9 mouse cellular contexts compared by ENCODE assay signal in the genomic region with DNA sequence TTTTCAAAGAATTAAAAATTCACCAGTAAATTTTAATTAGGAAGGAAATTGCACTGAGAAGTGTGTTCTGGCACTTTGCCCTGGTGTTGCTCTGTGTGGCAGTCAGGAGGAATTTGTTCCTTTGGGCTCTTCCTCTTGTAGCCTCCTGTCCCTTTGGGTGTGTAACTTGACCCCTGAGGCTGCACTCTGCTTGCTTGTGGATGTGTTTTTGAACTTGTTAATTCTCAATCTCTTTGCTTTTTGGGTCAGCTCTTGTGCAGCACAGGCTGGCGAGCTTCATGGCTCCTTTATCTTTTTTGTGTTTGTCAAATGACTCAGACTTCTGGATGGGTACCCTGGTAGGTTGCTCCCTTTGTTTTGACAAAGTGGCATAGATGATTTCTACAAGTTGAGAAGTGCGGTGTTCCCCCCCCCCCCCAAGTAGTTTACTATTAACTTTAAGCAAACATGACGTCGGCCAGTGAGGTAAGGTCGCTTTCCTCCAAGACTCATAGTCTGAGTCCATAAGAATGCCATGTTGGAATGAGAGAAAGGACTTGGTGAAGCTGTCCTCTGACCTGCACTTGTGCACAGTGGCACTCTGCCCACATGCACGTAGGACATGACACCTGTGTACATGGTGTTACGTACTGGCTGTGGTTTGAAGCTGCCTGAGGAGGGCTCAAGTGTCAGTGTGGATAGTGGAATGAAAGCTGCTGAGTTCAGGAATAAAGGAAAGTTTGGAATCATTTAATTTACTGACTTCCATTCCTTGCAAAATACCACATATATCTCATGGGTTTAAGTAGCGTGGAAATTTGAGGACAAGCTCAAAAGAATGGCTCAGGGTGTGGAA. TPM values are rescaled to one million over a fixed set of nuclear protein-coding genes. Genes with fewer than 3 reads are reported as not detected.
DNase-seq lines count a peak whose midpoint lies in the region; ATAC-seq and TF ChIP-seq lines count a peak whose summit lies in the region.
"Had no signal": no experiment of that assay in that cellular context is flagged by ENCODE, and none has a peak within 500 bp of the region (broad histone marks: within the 10 kb centered on the region; RNA-seq: fewer than 3 reads in every experiment).

No protein-coding gene starts in this region.

- no peak for TF ChIP-seq CTCF in heart, adult 2 months (IDR thresholded peaks at IDR 0.05)
- no peak for TF ChIP-seq CTCF in brain, embryonic 14.5 days (IDR thresholded peaks at IDR 0.05; ENCODE audit: borderline replicate concordance, extremely low read depth, insufficient read depth, insufficient read length)

- no peak overlapping the region for H3K9ac ChIP-seq in heart, adult 2 months (ENCODE audit: low read depth, low read length)
- no peak overlapping the region for H3K9ac ChIP-seq in kidney, embryonic 14.5 days (ENCODE audit: low read depth, low read length)
- H3K9ac ChIP-seq: neural tube, embryonic 13.5 days had no signal

- no peak overlapping the region for H3K4me3 ChIP-seq in heart, adult 2 months
- no peak overlapping the region for H3K4me3 ChIP-seq in heart, embryonic 10.5 days
- H3K4me3 ChIP-seq in kidney, embryonic 14.5 days (ENCODE audit: low read length) = no peak overlapping the region
- H3K4me3 ChIP-seq: neural tube, embryonic 13.5 days had no signal

- ATAC-seq in kidney, embryonic 14.5 days (ENCODE audit: low FRiP score, low TSS enrichment) = peak; percentile 69
- peak; percentile 38; the same call in 1 of the 2 replicates for ATAC-seq in megakaryocyte progenitor cell, adult 5-6 weeks (replicated peaks; ENCODE audit: poor library complexity)

- H3K4me2 ChIP-seq in kidney, embryonic 14.5 days (replicated peaks; ENCODE audit: low read depth, low read length) = no peak overlapping the region; the same call in 1 of the 2 replicates
- H3K4me2 ChIP-seq: neural tube, embryonic 13.5 days had no signal

- no peak for TF ChIP-seq EP300 in heart, adult 2 months (IDR thresholded peaks at IDR 0.05; ENCODE audit: insufficient read depth, low read depth, low read length)

- TF ChIP-seq POLR2A in heart, adult 2 months (IDR thresholded peaks at IDR 0.05; ENCODE audit: insufficient read depth, low read depth, low read length) = no peak
- no peak for TF ChIP-seq POLR2A in brain, embryonic 14.5 days (IDR thresholded peaks at IDR 0.05; ENCODE audit: borderline replicate concordance, extremely low read depth, insufficient read depth, insufficient read length, poor library complexity, severe bottlenecking)

- peak in 1 of 2 experiments; percentile 37 for DNase-seq in heart, adult 2 months
- no peak for DNase-seq in heart, embryonic 10.5 days (ENCODE audit: low spot score)
- DNase-seq in brain, embryonic 14.5 days (ENCODE audit: low read depth) = peak; percentile 34
- DNase-seq in right cerebral cortex, postnatal 25 days = no peak
- no peak for DNase-seq in thymus, postnatal 4 days
- no peak for DNase-seq in left cerebral cortex, adult 18-20 months (ENCODE audit: low spot score in 2 of 2)

- H3K9me3 ChIP-seq in heart, embryonic 10.5 days = no peaks in the 10 kb centered on the region
- no peaks in the 10 kb centered on the region for H3K9me3 ChIP-seq in kidney, embryonic 14.5 days (ENCODE audit: control insufficient read depth, low read length)
- H3K9me3 ChIP-seq: neural tube, embryonic 13.5 days had no signal

- no peaks in the 10 kb centered on the region for H3K27me3 ChIP-seq in heart, adult 2 months (ENCODE audit: control insufficient read depth, insufficient read depth, low read length)
- H3K27me3 ChIP-seq in heart, embryonic 10.5 days (ENCODE audit: insufficient read depth, poor library complexity, severe bottlenecking) = no peaks in the 10 kb centered on the region
- no peaks in the 10 kb centered on the region for H3K27me3 ChIP-seq in kidney, embryonic 14.5 days (ENCODE audit: control insufficient read depth, insufficient read depth, low read length)
- H3K27me3 ChIP-seq: neural tube, embryonic 13.5 days had no signal

- peaks cover 15% of the 10 kb centered on the region for H3K36me3 ChIP-seq in heart, adult 2 months (ENCODE audit: control insufficient read depth, insufficient read depth, low read length)
- H3K36me3 ChIP-seq in heart, embryonic 10.5 days = no peaks in the 10 kb centered on the region
- H3K36me3 ChIP-seq in kidney, embryonic 14.5 days (ENCODE audit: control insufficient read depth, insufficient read depth, low read length) = no peaks in the 10 kb centered on the region
- H3K36me3 ChIP-seq: neural tube, embryonic 13.5 days had no signal

- peaks cover 23% of the 10 kb centered on the region for H3K4me1 ChIP-seq in heart, adult 2 months (ENCODE audit: control insufficient read depth, insufficient read depth, low read length)
- H3K4me1 ChIP-seq in heart, embryonic 10.5 days = peaks cover 45% of the 10 kb centered on the region
- H3K4me1 ChIP-seq in kidney, embryonic 14.5 days (ENCODE audit: control insufficient read depth, insufficient read depth, low read length) = peaks cover 23% of the 10 kb centered on the region

- peak overlapping the region; percentile 19 for H3K27ac ChIP-seq in heart, adult 2 months
- no peak overlapping the region for H3K27ac ChIP-seq in heart, embryonic 10.5 days
- H3K27ac ChIP-seq in kidney, embryonic 14.5 days (ENCODE audit: low read depth, low read length) = peak overlapping the region; percentile 43; the same call in 1 of the 2 replicates
- H3K27ac ChIP-seq: neural tube, embryonic 13.5 days had no signal

- H3K79me2 ChIP-seq in heart, adult 2 months (replicated peaks; ENCODE audit: control insufficient read depth, insufficient read depth, low read length) = peaks cover 5% of the 10 kb centered on the region; the same call in 1 of the 2 replicates

- whole genome bisulfite sequencing in heart, adult 2 months = 45% methylated on average over 8 of the region's 8 CpGs
- 60% methylated on average over 8 of the region's 8 CpGs for WGBS in heart, embryonic 10.5 days
- 47% methylated on average over 8 of the region's 8 CpGs for WGBS in kidney, embryonic 14.5 days

- intact Hi-C loops in heart, adult 2 months (cut with DNase I) = loop anchor here (5.0 kb wide), 1 partner anchor 52 kb away; no protein-coding TSS in a partner anchor

RNA-seq across cellular contexts. Expression of gene Tbl1xr1, which starts 14.2 kb away (rescaled TPM):
- 10 to 100 TPM; 63.2 to 67.2 TPM for total RNA-seq in heart, adult 2 months (2021)
- polyA plus RNA-seq in heart, adult 2 months (2012; rRNA removed) = 13.5 and 34.8 TPM in 2 replicates
- 17.7 and 18.7 TPM in 2 replicates for polyA plus RNA-seq in heart, embryonic 10.5 days (2016; fragmentation: Nextera tagmentation; extraction: Ambion mirVana)
- 22.6 and 36.1 TPM in 2 replicates for polyA plus RNA-seq in brain, embryonic 14.5 days (2012; rRNA removed)
- polyA plus RNA-seq in kidney, embryonic 14.5 days (2014; fragmentation: Nextera tagmentation; extraction: Ambion mirVana) = 20.6 and 39.7 TPM in 2 replicates
- 84.0 and 107 TPM in 2 replicates for total RNA-seq in megakaryocyte progenitor cell, adult 5-6 weeks (2015)
- 73.8 and 96.3 TPM in 2 replicates for total RNA-seq in megakaryocyte progenitor cell, adult 5-6 weeks (2017)
- 100 to 1,000 TPM; 132 to 133 TPM for total RNA-seq in left cerebral cortex, adult 18-20 months (2021)
